Mouse (Mus musculus): Measurements from ENCODE around the gene Lrmda. TPM values are rescaled to one million over a fixed set of nuclear protein-coding genes. Genes with fewer than 3 reads are reported as not detected.

The Lrmda gene
- polyA plus RNA-seq, 1 experiment from 2014 or later: 1.8 TPM

GRCm38 (mm10) chr14:22810531-22810930 is 791.0 kb downstream of the Lrmda start:
- no peak for TF ChIP-seq CTCF (IDR thresholded peaks at IDR 0.05; ENCODE audit: low read depth)
- 44% methylated on average over 1 of the region's 1 CpGs for WGBS
- ATAC-seq: no peak
- no peak overlapping the region for H3K9ac ChIP-seq (ENCODE audit: low read depth, low read length)
- H3K4me1 ChIP-seq (replicated peaks; ENCODE audit: control insufficient read depth, insufficient read depth, low read length): 0 out of 2 replicates have a peak, but pooled peaks cover 3% of the 10 kb centered on the region
- no peaks in the 10 kb centered on the region for H3K9me3 ChIP-seq (ENCODE audit: control insufficient read depth)
- H3K36me3 ChIP-seq (ENCODE audit: control insufficient read depth, insufficient read depth): no peaks in the 10 kb centered on the region
- no peak overlapping the region for H3K4me2 ChIP-seq (replicated peaks; ENCODE audit: low read depth)
- no peak overlapping the region for H3K27ac ChIP-seq (ENCODE audit: low read depth, low read length)
- no peak overlapping the region for H3K4me3 ChIP-seq (ENCODE audit: low read depth, low read length)
- no peaks in the 10 kb centered on the region for H3K27me3 ChIP-seq (replicated peaks; ENCODE audit: control insufficient read depth, insufficient read depth, low read length)

GRCm38 (mm10) chr14:22812824-22813223 is 793.3 kb downstream of the Lrmda start:
- no peak overlapping the region for H3K27ac ChIP-seq (ENCODE audit: low read depth, low read length)
- H3K4me1 ChIP-seq (replicated peaks; ENCODE audit: control insufficient read depth, insufficient read depth, low read length): 0 out of 2 replicates have a peak, but pooled peaks cover 3% of the 10 kb centered on the region
- no peak overlapping the region for H3K9ac ChIP-seq (ENCODE audit: low read depth, low read length)
- H3K9me3 ChIP-seq (ENCODE audit: control insufficient read depth): no peaks in the 10 kb centered on the region
- H3K36me3 ChIP-seq (ENCODE audit: control insufficient read depth, insufficient read depth): no peaks in the 10 kb centered on the region
- no peak for TF ChIP-seq CTCF (IDR thresholded peaks at IDR 0.05; ENCODE audit: low read depth)
- H3K27me3 ChIP-seq (replicated peaks; ENCODE audit: control insufficient read depth, insufficient read depth, low read length): no peaks in the 10 kb centered on the region
- no peak for ATAC-seq
- H3K4me2 ChIP-seq (replicated peaks; ENCODE audit: low read depth): no peak overlapping the region
- WGBS: 50% methylated on average over 6 of the region's 6 CpGs
- H3K4me3 ChIP-seq (ENCODE audit: low read depth, low read length): no peak overlapping the region

GRCm38 (mm10) chr14:22813389-22813788 is 793.9 kb downstream of the Lrmda start:
- H3K9me3 ChIP-seq (ENCODE audit: control insufficient read depth): no peaks in the 10 kb centered on the region
- H3K27ac ChIP-seq (ENCODE audit: low read depth, low read length): no peak overlapping the region
- 0 out of 2 replicates have a peak overlapping the region, but pooled peaks have one; percentile 9 for H3K4me2 ChIP-seq (replicated peaks; ENCODE audit: low read depth)
- H3K4me1 ChIP-seq (replicated peaks; ENCODE audit: control insufficient read depth, insufficient read depth, low read length): 0 out of 2 replicates have a peak, but pooled peaks cover 3% of the 10 kb centered on the region
- no peak for TF ChIP-seq CTCF (IDR thresholded peaks at IDR 0.05; ENCODE audit: low read depth)
- H3K27me3 ChIP-seq (replicated peaks; ENCODE audit: control insufficient read depth, insufficient read depth, low read length): no peaks in the 10 kb centered on the region
- no peak overlapping the region for H3K9ac ChIP-seq (ENCODE audit: low read depth, low read length)
- 33% methylated on average over 7 of the region's 7 CpGs for WGBS
- ATAC-seq: no peak
- no peak overlapping the region for H3K4me3 ChIP-seq (ENCODE audit: low read depth, low read length)
- H3K36me3 ChIP-seq (ENCODE audit: control insufficient read depth, insufficient read depth): no peaks in the 10 kb centered on the region

GRCm38 (mm10) chr14:22814811-22815345 is 795.4 kb downstream of the Lrmda start:
- Histone ChIP-seq H3K27ac (ENCODE audit: low read depth, low read length) (no peak overlapping the region; the same call in 1 of the 2 replicates), H3K4me3 (ENCODE audit: low read depth, low read length) (no peak overlapping the region), H3K36me3 (ENCODE audit: control insufficient read depth, insufficient read depth) (no peaks in the 10 kb centered on the region), H3K9me3 (ENCODE audit: control insufficient read depth) (no peaks in the 10 kb centered on the region), H3K9ac (ENCODE audit: low read depth, low read length) (no peak overlapping the region), H3K4me2 (replicated peaks; ENCODE audit: low read depth) (no peak overlapping the region), H3K4me1 (replicated peaks; ENCODE audit: control insufficient read depth, insufficient read depth, low read length) (0 out of 2 replicates have a peak, but pooled peaks cover 3% of the 10 kb centered on the region), H3K27me3 (replicated peaks; ENCODE audit: control insufficient read depth, insufficient read depth, low read length) (no peaks in the 10 kb centered on the region)
- no peak for TF ChIP-seq CTCF (IDR thresholded peaks at IDR 0.05; ENCODE audit: low read depth)
- ATAC-seq: no peak
- WGBS: 62% methylated on average over 9 of the region's 9 CpGs

- Histone ChIP-seq H3K4me3 (ENCODE audit: low read depth, low read length) (no peak overlapping the region), H3K27ac (ENCODE audit: low read depth, low read length) (no peak overlapping the region), H3K27me3 (replicated peaks; ENCODE audit: control insufficient read depth, insufficient read depth, low read length) (no peaks in the 10 kb centered on the region), H3K9ac (ENCODE audit: low read depth, low read length) (no peak overlapping the region), H3K36me3 (ENCODE audit: control insufficient read depth, insufficient read depth) (no peaks in the 10 kb centered on the region), H3K4me2 (replicated peaks; ENCODE audit: low read depth) (no peak overlapping the region), H3K9me3 (ENCODE audit: control insufficient read depth) (no peaks in the 10 kb centered on the region), H3K4me1 (replicated peaks; ENCODE audit: control insufficient read depth, insufficient read depth, low read length) (0 out of 2 replicates have a peak, but pooled peaks cover 3% of the 10 kb centered on the region)
- no peak for ATAC-seq
- WGBS: 73% methylated on average over 6 of the region's 6 CpGs
- TF ChIP-seq CTCF (IDR thresholded peaks at IDR 0.05; ENCODE audit: low read depth): peak; percentile 63
These were observed 798.1 kb downstream of the Lrmda start for GRCm38 (mm10) chr14:22817346-22818201.

GRCm38 (mm10) chr14:22818202-22818530 is 798.7 kb downstream of the Lrmda start:
- no peak for TF ChIP-seq CTCF (IDR thresholded peaks at IDR 0.05; ENCODE audit: low read depth)
- Histone ChIP-seq H3K9me3 (ENCODE audit: control insufficient read depth) (no peaks in the 10 kb centered on the region), H3K4me1 (replicated peaks; ENCODE audit: control insufficient read depth, insufficient read depth, low read length) (0 out of 2 replicates have a peak, but pooled peaks cover 3% of the 10 kb centered on the region), H3K27me3 (replicated peaks; ENCODE audit: control insufficient read depth, insufficient read depth, low read length) (no peaks in the 10 kb centered on the region), H3K9ac (ENCODE audit: low read depth, low read length) (no peak overlapping the region), H3K27ac (ENCODE audit: low read depth, low read length) (no peak overlapping the region), H3K36me3 (ENCODE audit: control insufficient read depth, insufficient read depth) (no peaks in the 10 kb centered on the region), H3K4me2 (replicated peaks; ENCODE audit: low read depth) (no peak overlapping the region), H3K4me3 (ENCODE audit: low read depth, low read length) (no peak overlapping the region)
- ATAC-seq: no peak
- 61% methylated on average over 3 of the region's 3 CpGs for WGBS

Measured in intestine, postnatal 0 days (tissue).